Mouse (Mus musculus) lung, embryonic 16.5 days (tissue): ENCODE results near the gene Ubn1. TPM values are rescaled to one million over a fixed set of nuclear protein-coding genes. Genes with fewer than 3 reads are reported as not detected.

Source experiments
- ATAC-seq: fragments of 200-750 bp; cut with Nextera tagmentation; 2 replicates; pipeline ENCODE4 v1.8.0; 2017; ENCODE audit warnings: low read depth, mild to moderate bottlenecking, moderate library complexity
- H3K27ac ChIP-seq: fragments of 300-500 bp; sonication (generic); 2 replicates; pipeline ENCODE4 v1.5.1; 2014; ENCODE audit warnings: mild to moderate bottlenecking, control low read depth, low read length
- H3K27me3 ChIP-seq: fragments of 300-500 bp; sonication (generic); 2 replicates; pipeline ENCODE4 v1.6.1; 2014; ENCODE audit warnings: low read depth, low read length, mixed read lengths; ENCODE audit not compliant: control insufficient read depth, insufficient read depth
- H3K36me3 ChIP-seq: fragments of 300-500 bp; sonication (generic); 2 replicates; pipeline ENCODE4 v1.6.1; 2014; ENCODE audit warnings: low read length; ENCODE audit not compliant: control insufficient read depth, insufficient read depth
- H3K4me1 ChIP-seq: fragments of 300-500 bp; sonication (generic); replicated peaks from 2 replicates; pipeline ENCODE4 v1.6.1; 2014; ENCODE audit warnings: low read length, mixed read lengths; ENCODE audit not compliant: control insufficient read depth, insufficient read depth
- H3K4me2 ChIP-seq: fragments of 300-500 bp; sonication (generic); 2 replicates; pipeline ENCODE4 v1.6.1; 2014; ENCODE audit warnings: low read depth, low read length, control low read depth
- H3K4me3 ChIP-seq: fragments of 300-500 bp; sonication (generic); 2 replicates; pipeline ENCODE4 v1.5.1; 2014; ENCODE audit warnings: mild to moderate bottlenecking, low read length, control low read depth
- H3K9ac ChIP-seq: fragments of 300-500 bp; sonication (generic); 2 replicates; pipeline ENCODE4 v1.6.1; 2014; ENCODE audit warnings: low read length, control low read depth
- H3K9me3 ChIP-seq: fragments of 300-500 bp; sonication (generic); 2 replicates; pipeline ENCODE4 v1.6.1; 2016; ENCODE audit warnings: low read length; ENCODE audit not compliant: control insufficient read depth
- WGBS: fragments of 180-500 bp; shearing (Covaris S2); extraction: QIAGEN DNeasy Blood & Tissue Kit; methylation state at CpG from one replicate; pipeline ENCODE4 v1.1.7; 2014; 5-methylcytosine and 5-hydroxymethylcytosine counted together
- polyA plus RNA-seq: library from polyadenylated mRNA; unstranded; fragments of >200 nt; fragmentation: Nextera tagmentation; extraction: Ambion mirVana; gene quantifications from 2 replicates; pipeline ENCODE4 v1.2.1, GENCODE M21; 2015

The Ubn1 gene
- polyA plus RNA-seq, 1 experiment from 2014 or later, result 17.9 TPM

DNA sequence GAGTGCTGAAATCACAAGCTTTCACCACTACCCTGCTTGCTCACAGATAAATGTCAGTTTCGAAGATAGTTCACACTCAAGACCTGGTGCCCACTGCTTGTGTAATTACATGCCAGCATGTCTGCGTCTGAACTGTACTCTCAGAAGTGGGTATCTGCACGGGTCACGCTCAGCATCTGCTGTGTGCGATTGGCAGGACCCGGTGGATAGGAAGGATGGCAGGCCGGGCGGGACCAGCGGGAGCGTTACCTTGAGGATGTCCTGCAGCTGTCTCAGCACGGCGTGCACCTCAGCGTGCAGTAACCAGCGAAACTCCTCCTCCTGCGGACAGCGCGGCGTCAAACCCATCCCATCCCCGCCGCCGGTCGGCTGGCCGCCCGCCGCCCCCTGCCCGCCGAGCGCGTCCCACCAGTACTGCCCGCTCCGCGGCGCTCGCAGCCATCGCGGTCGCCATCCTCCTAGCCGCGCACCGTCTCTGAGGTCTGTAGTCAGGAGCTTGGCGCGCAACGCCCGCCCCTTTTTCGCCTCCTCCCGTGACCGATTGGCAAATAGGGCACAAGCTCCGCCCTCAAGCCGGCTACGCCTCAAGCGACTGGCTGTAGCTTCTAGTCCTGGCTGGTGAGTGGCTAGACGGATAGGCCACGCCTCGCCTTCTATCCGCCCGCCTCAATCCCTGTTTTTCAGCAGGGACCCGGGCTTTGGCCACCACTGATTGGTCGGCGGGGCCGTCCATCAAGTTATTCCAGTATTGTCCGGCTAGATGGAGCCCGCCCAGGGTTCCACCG, 36.6 kb upstream of the Ubn1 start, which contains the start of gene Rogdi:
Gene Rogdi (minus strand): TSS at position 500 of the 785 bp plus-strand sequence.
- Histone ChIP-seq H3K9me3 (no peaks in the 10 kb centered on the region), H3K4me3 (peak within 1 kb of the TSS; percentile 76), H3K9ac (peak within 1 kb of the TSS; percentile 72), H3K36me3 (peaks cover 35% of the 10 kb centered on the region), H3K4me2 (peak within 1 kb of the TSS; percentile 81), H3K27me3 (no peaks in the 10 kb centered on the region), H3K4me1 (peaks cover 9% of the 10 kb centered on the region), H3K27ac (0 out of 2 replicates have a peak within 1 kb of the TSS, but pooled peaks have one; percentile 21)
- peak; percentile 99 for ATAC-seq
- under 1% methylated on average over 56 of the region's 63 CpGs for WGBS

GRCm38 (mm10) chr16:5014578-5014977, 35.3 kb upstream of the Ubn1 start:
- H3K4me2 ChIP-seq, result no peak overlapping the region
- no peak overlapping the region; the same call in 1 of the 2 replicates for H3K27ac ChIP-seq
- no peak overlapping the region for H3K4me3 ChIP-seq
- H3K4me1 ChIP-seq, result peaks cover 9% of the 10 kb centered on the region
- H3K27me3 ChIP-seq, result no peaks in the 10 kb centered on the region
- H3K9ac ChIP-seq, result no peak overlapping the region
- no peak for ATAC-seq
- no peaks in the 10 kb centered on the region for H3K9me3 ChIP-seq
- 70% methylated on average over 4 of the region's 4 CpGs for WGBS
- peaks cover 48% of the 10 kb centered on the region for H3K36me3 ChIP-seq

- Histone ChIP-seq H3K36me3 (peaks cover 78% of the 10 kb centered on the region), H3K9ac (no peak overlapping the region), H3K4me3 (no peak overlapping the region), H3K9me3 (no peaks in the 10 kb centered on the region), H3K27ac (no peak overlapping the region), H3K27me3 (no peaks in the 10 kb centered on the region), H3K4me2 (no peak overlapping the region), H3K4me1 (no peaks in the 10 kb centered on the region)
- no peak for ATAC-seq
- WGBS, result 90% methylated on average over 3 of the region's 3 CpGs
Measured at GRCm38 (mm10) chr16:5024021-5024420, 25.8 kb upstream of the Ubn1 start.

GRCm38 (mm10) chr16:5029847-5030246, 20.0 kb upstream of the Ubn1 start:
- H3K27me3 ChIP-seq, result no peaks in the 10 kb centered on the region
- H3K4me1 ChIP-seq, result no peaks in the 10 kb centered on the region
- H3K9me3 ChIP-seq, result no peaks in the 10 kb centered on the region
- H3K36me3 ChIP-seq, result peaks cover 77% of the 10 kb centered on the region
- no peak overlapping the region for H3K4me3 ChIP-seq
- H3K4me2 ChIP-seq, result no peak overlapping the region
- no peak overlapping the region for H3K9ac ChIP-seq
- 27% methylated on average over 2 of the region's 2 CpGs for WGBS
- ATAC-seq, result no peak
- no peak overlapping the region for H3K27ac ChIP-seq

DNA sequence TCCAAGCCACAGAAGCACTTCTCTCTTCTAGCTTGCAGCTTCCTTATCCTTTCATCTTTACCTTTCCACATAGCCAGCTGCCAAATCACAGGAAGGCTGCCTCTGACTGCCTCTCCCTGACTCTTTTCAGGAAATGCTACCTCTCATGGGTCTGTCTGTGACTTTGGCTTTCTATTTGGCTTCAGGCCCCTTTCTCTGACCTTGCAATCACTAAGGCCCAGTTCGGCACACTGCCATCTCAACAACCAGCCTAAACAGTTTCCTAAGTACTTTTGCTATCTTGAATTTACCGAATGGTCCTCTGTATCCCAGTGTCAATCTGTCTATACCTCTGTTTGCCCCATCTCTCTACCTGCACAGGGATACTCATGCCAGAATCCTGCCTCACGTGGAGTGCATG, 14.3 kb upstream of the Ubn1 start:
- Histone ChIP-seq H3K4me1 (no peaks in the 10 kb centered on the region), H3K9ac (no peak overlapping the region), H3K36me3 (peaks cover 65% of the 10 kb centered on the region), H3K4me3 (no peak overlapping the region), H3K4me2 (no peak overlapping the region), H3K9me3 (no peaks in the 10 kb centered on the region), H3K27ac (no peak overlapping the region), H3K27me3 (no peaks in the 10 kb centered on the region)
- no peak for ATAC-seq
- WGBS, result 94% methylated on average over 3 of the region's 3 CpGs

- H3K4me2 ChIP-seq, result no peak overlapping the region
- ATAC-seq, result no peak
- H3K4me1 ChIP-seq, result no peaks in the 10 kb centered on the region
- peaks cover 63% of the 10 kb centered on the region for H3K36me3 ChIP-seq
- 75% methylated on average over 5 of the region's 5 CpGs for WGBS
- no peaks in the 10 kb centered on the region for H3K9me3 ChIP-seq
- no peak overlapping the region for H3K9ac ChIP-seq
- no peak overlapping the region for H3K27ac ChIP-seq
- H3K27me3 ChIP-seq, result no peaks in the 10 kb centered on the region
- H3K4me3 ChIP-seq, result no peak overlapping the region
Measured at GRCm38 (mm10) chr16:5036649-5037234, 13.1 kb upstream of the Ubn1 start.

DNA sequence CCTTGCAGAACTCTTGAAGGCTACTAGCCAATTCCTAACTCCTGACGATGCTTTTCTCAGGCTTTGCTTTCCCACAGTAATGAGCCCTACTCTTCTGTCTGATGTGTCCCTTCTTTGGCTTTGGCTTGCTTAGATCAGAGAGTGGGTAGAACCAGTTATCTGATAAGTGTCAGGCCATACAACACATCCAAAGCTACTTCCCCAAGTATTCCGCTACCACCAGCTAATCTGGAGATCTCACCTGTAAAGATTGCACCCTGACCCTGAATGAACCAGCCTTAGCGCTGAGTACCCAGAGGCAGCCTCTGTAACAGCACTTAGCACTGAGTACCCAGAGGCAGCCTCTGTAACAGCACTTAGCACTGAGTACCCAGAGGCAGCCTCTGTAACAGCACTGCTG, 4.5 kb upstream of the Ubn1 start:
- H3K36me3 ChIP-seq, result peaks cover 44% of the 10 kb centered on the region
- no peak overlapping the region for H3K4me3 ChIP-seq
- H3K9ac ChIP-seq, result no peak overlapping the region
- 91% methylated on average over 3 of the region's 3 CpGs for WGBS
- H3K27ac ChIP-seq, result no peak overlapping the region
- no peak for ATAC-seq
- no peak overlapping the region for H3K4me2 ChIP-seq
- no peaks in the 10 kb centered on the region for H3K27me3 ChIP-seq
- H3K4me1 ChIP-seq, result peaks cover 11% of the 10 kb centered on the region
- no peaks in the 10 kb centered on the region for H3K9me3 ChIP-seq

- Histone ChIP-seq H3K9ac (peak overlapping the region; percentile 95), H3K4me2 (peak overlapping the region; percentile 65), H3K4me3 (peak overlapping the region; percentile 81), H3K27ac (peak overlapping the region; percentile 78), H3K4me1 (peaks cover 19% of the 10 kb centered on the region), H3K36me3 (peaks cover 22% of the 10 kb centered on the region), H3K9me3 (no peaks in the 10 kb centered on the region), H3K27me3 (no peaks in the 10 kb centered on the region)
- under 1% methylated on average over 38 of the region's 38 CpGs for WGBS
- ATAC-seq, result peak; percentile 45
Measured at GRCm38 (mm10) chr16:5049182-5049773, 579 bp upstream of the Ubn1 start.
